Mouse (Mus musculus) urinary bladder, postnatal 36 days (tissue): ENCODE results near the gene Osgin1.

Experiments
- DNase-seq, 2 experiments: peaks; one replicate each; pipeline ENCODE4 v3.0.0; 2022; ENCODE audit warnings: low spot score in 2 of 2, mixed read lengths in 1 of 2

Osgin1 gene

DNA sequence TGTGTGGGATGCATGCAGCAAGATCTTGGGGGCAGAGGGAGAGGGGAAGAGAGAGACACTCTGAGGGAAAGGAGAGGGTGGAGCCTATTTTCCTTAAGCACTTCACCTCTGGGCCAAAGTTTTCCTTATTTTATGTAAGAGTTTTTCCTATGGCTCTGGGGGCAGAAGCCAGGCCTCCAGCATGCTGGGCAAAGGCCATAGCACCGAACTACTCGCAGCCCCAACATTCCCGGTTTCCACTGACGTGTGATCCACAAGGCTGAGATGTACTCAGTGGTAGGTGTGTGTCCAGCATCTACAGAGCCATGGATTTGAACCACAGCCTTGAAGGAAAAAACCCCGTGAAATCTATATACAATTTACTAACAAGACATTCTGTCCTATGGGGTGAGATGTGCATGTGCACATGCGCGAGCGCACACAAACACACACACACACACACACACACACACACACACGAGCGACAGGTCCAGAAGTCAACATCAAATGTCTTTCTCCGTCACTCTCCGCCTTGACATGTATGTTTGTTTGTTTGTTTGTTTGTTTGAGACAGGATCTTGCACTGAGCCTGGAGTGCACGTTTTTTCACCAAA is at the start of gene Osgin1:
Gene Osgin1, plus strand, starts transcription at position 543 of the 593 bp plus-strand sequence.
- DNase-seq = no peak

DNA sequence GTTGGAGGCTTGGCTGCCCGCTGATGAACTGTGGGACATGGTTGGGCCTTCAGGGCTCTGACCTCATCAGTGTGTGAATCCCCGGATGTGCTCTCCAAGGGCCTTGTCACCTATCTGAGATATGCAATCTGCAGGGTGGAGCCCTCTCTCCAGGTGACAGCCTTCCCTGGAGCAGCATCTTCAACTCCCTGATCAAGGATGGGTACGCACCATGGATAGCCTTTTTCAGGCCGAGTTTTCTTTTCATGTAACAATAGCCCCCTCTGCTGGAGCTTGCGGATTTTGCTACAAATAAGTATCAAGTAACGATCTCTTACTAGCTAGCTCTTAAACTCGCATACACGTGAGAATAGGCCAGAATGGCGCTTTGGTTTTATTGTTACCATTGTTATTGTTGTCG is 49.4 kb upstream of the Osgin1 start:
- DNase-seq = peak; percentile 37 to 40

DNA sequence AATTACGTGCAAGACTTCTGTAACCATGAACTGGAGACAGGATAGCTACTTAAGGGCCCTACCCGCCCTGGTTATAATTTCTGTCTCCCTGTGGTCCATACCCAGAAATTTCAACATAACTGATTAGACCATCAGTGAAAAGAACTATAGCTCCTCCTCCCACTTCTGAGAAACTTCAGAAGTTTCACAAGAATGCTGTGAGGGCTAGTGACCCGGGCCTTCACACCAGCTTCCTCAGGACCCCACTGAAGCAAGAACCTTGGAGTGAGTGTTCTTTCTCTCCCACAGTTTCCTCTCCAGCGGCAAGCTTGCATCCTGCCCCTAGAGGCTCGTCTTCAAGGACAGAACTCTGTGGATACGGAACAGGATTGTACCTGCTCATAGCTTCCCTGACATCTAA is 48.1 kb upstream of the Osgin1 start:
- DNase-seq = no peak

DNA sequence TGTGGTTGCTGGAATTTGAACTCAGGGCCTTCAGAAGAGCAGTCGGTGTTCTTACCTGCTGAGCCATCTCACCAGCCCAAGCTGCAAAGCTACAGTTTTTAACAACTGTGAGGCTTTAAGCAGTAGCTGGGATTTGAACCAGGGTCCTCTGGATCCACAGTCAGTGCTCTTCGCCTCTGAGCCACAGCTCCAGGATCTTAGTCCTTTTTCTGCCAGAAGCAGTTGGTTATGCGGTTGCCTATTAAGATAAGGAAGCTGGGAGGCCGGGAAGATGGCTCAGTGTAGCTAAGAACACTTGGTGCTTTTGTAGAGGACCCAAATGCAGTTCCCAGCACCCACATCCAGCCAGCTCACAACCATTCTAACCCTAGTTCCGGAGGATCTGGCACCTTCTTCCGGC is 46.9 kb upstream of the Osgin1 start:
- DNase-seq = no peak

DNA sequence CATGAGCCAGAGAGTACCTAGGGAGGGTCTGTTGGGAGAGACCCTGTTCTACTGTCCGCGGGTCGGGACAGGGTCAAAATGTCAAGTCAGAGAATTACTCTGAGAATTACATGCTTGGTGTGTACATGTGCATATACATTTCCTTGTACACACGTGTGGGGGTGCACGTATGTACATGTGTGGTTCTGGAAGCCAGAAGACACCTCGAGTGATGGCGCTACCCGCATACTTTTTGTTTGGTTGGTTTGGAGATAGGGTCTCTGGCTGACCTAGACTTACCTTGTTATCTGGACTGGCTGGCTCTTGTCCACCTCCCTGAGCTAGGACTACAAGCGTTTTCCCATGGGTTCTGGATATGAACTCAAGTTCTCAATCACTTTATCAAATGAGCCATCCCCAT is 39.8 kb upstream of the Osgin1 start:
- no peak for DNase-seq

DNA sequence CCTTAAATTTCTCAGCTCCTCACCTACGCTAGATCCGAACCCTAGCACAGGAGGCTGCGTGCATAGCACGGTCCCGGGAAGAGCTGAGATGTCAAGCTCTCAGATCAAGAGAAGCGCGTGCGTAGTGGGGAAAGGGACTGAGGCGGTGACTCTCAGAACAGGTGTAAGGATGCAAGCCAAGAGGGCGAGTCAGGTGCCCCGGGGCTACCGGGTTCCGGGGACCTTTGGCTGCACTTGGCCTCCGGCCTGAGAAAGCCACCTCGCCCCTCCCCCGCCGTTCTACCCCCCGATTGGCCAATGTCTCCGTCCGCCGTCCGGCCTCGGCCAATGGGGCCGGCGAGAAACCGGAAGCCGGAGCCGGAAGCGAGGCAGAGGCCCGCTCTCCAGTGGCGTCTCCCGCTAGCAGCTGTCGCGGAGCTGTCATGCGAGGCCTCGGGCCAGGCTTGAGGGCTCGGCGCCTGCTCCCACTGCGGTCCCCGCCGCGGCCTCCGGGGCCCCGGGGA is 39.3 kb upstream of the Osgin1 start, which contains the start of gene Mlycd:
Gene Mlycd, plus strand, starts transcription at position 355 of the 503 bp plus-strand sequence.
- peak; percentile 87 to 94 for DNase-seq

DNA sequence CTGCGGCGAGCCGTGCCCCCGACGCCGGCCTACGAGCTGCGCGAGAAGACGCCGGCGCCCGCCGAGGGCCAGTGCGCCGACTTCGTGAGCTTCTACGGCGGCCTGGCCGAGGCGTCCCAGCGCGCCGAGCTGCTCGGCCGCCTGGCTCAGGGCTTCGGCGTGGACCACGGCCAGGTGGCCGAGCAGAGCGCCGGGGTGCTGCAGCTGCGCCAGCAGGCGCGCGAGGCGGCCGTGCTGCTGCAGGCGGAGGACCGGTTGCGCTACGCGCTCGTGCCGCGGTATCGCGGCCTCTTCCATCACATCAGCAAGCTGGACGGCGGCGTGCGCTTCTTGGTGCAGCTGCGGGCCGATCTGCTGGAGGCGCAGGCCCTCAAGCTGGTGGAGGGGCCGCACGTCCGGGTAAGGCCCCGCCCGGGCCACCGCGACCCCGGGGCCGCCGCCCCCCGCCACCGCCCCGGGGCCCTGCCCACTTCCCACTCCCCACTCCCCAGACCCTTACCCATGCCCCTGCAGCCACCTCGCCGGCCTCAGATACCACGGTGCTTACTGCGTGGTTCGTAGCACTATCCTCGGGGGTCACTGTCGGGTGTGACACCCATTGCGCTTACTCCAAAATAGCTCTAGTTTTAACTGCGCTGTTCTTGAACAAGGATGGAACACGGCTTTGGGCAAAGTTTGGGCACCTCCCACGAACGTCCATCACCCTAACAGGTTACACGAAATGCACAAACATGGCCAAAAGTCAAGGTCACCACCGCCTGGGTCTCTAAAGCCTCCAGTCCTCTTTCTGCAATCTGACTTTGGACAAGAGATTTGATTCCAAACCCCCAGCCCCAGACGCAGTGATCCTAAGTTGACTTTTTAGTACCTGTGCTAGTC is 38.6 kb upstream of the Osgin1 start:
- DNase-seq = no peak

DNA sequence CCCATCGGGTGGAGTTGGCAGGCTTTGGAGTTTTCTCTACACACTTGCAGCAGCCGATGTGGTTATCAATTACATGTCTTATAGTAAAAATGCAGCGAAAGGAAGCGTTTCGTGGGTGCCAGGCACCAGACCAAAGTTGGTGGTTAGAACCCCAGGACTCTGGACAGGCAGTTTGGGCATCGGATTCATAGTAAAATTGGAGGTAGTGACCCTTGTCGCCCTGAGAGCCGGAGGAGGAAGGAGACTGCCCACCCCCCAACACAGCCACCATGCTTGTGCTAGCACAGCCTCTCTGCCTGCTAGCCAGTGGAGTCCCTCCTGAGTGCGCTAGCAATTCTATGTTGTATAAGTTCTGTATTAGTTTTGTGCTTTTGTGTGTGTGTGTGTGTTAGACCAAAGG is 35.4 kb upstream of the Osgin1 start:
- no peak for DNase-seq

DNA sequence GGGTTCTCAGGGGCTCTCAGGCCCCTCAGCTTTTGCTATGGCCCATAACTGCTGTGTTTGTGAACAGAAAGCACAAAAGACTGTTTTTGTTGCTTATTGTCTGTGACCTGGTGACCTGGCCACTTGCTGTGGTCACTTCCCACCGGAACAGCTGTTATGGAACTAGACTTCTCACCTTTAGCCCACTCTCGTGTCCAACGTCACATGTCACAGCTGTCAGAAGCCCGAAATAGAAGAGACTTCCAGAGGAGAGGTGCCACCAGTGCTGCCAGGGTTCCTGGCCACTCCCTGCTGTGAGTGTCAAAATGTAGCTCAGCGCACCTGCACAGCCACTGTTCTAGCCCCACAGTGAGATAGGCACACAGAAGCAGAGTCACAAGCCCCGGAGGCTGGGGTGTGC is 34.7 kb upstream of the Osgin1 start:
- no peak for DNase-seq

DNA sequence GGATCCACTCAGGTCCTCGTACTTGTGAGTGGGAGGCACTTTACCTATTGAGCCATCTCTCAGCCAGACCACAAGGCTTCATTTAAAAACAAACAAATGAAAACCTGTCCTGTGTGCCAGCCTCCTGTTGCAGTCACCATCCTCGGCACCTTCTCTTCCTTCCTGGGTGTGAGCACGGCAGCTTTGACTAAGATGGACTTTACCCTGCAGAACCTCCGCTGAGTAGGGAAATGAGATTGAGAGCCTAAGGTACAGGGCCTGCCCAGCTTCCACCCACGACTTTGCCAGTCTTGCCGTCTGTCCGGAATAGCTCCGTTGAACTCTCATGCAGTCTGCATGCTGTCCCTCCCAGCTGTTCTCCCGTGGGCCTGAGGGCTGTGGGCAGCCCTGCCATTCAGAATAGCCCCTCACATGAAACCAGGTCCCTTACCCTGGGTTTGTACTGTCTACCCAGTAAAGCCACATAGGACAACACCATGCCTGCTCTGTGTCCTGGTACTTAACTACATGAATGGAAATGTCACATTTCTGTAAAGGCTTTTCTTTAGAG is 33.7 kb upstream of the Osgin1 start:
- DNase-seq = no peak

DNA sequence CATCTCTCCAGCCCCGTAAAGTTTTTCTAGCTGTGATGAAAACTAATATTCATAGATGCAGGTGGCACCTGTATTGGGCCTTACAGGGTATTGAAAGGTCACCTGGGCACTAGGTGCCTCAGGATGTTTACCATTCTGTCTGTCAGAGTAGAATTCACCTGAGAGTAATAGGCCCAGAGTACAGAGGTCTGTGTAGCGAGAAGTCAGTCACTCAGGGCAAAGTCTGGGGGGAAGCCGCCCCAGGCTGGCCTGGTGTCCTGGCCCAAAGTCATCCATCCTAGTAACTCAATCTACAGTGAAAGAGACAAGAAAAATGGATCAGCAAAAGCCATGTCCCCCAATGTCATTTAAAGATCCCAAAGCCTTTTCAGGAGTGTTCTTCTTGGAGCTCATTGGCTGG is 33.0 kb upstream of the Osgin1 start:
- DNase-seq = no peak

DNA sequence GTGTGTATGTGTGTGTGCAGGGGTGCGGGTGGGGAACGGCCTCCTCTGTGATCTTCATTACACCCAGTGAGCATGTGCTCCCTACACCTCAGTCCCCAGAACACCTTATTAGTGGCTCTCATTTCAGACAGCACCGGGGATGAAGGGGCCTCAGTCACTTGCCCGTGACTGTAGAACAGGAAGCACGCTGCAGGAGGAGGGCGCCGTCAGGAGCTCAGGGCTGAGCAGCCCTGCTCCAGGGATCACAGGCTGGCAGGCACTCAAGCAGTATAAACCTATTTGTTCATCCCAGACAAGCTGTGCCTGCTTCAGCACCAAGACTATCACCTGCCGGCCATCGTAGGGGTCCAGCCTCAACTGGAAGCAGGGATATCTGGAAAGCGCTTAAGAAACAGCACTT is 30.0 kb upstream of the Osgin1 start:
- no peak for DNase-seq

DNA sequence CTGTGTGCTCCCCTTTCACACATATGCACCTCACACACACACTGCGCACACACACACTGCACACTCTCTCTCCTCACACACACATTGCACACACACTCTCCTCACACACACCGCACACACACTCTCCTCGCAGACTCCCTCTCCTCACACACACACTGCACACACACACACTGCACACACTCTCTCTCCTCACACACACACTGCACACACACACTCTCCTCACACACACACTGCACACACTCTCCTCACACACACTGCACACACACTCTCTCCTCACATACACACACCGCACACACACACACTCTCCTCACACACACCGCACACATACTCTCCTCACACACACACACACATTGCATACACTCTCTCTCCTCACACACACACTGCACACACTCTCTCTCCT is 29.3 kb upstream of the Osgin1 start:
- no peak for DNase-seq

DNA sequence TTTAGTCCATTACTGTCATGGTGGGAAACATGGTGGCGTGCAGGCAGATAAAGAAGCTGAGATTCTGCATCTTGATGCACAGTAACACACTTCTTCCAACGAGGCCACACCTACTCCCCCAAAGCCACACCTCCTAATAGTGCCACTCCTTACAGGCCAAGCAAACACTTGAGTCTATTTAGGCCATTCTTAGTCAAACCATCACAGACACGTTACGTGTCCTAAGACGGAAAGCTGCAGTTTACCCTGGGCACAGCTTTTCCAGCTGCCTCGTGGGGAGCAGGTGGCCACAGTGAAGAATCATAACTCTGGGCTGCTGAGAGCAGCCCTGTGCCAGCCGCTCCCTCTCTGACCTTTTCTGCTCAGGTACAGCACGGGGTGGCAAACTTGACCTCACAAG is 25.6 kb upstream of the Osgin1 start:
- DNase-seq = no peak

DNA sequence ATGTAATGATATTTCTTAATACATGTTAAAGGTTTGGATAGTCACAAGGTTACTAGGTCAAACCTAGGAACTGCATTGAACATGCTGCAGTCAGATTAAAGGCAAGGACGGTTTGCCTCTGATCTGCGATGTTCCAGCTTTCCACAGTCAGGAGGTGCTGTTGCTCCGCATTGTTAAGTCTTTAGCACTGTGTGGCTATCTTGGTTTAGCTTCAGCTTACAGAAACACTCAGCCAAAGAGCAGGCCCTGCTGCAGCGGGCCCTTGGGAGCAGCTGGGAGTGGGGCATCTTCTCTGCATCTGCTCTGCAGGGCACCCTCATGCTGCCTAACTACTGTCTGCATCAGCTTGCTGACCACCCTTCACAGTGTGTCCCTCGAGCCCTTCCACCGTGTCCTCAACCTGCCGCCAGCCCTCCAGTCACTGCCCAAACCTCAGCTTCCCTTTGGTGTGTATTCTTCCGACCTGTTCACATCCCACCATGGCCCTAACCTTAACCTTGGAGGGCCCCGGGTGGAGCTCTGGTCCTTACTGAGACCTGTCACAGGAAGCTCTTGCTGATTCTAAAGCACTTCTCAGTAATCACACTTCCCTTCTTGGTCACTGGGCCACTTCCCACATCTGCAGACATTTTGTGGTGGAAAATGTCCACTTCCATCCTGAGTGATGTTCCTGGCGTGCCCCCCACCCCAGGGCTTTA is 21.7 kb upstream of the Osgin1 start:
- DNase-seq = no peak

DNA sequence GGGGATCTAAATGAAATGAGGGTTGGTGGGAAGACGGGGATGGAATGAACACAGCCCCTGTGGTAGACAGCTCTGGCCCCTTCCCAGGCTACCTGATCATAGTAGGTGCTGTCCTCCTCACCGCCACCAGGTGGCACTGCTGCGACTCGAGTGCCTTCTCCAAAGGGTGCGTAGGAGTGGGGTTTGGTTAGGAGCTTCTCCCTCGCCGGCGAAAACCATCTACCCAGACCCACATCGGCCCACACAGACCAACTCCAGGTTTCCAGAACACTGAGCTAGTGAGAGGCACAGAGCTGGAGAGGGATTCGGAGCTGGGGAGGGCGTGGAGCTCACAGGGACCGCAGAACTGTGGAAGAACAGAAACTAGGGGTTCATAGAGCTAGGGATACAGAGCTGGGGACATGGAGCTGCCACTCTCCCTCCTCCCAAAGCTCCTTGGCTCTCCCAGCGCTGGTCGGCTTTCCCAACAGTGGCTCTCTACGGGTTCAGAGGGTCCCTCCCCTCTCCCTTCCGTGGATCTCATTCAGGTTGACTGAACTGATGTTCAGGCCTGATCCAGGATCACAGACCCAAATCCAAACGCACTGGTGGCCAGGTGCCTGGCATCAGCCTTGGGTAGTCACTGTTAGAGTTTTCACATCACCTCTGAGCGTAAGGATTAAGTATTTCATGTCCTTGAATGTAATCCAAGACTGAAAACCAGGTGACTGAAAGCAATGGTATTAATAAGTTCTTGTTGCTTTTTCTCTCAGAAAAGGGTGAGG is 21.0 kb upstream of the Osgin1 start:
- DNase-seq = peak; percentile 68 to 70

DNA sequence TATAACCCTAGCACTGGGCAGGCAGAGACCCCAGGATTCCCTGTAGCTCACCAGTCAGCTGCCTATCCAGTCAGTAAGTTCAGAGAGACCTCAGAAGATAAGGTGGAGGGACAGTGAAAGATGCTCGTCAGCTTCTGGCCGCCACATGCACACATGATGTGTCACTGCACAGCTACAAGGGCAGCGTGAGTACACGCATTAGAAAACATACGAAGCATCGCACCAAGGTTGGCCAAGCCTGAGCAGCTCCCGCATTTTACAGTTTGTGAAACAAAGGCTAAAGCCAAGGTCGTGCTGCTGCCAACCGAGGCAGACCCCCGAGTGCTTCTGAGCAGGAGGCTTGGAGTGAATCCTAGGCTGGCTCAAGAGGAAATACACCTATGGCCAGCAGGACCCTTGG is 20.3 kb upstream of the Osgin1 start:
- no peak for DNase-seq

DNA sequence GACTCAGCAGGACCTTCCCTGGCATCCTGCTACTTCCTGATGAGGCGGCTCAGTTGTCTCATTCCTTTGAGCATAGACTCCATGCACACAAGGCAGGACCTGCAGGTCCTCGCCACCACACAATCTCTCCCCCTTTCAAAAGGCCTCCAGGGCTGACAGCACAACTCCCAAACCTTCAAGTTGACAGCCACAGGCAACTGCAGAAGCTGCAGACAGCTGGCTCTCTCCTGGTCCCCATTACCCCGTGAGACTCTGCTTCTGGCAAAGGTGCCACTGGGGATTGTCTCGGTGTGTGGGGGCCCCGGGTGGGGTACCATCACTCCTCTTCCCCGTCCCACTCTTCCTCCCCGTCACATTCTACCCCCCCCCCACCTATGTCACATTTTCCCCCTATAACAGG is 13.6 kb upstream of the Osgin1 start:
- DNase-seq = no peak

DNA sequence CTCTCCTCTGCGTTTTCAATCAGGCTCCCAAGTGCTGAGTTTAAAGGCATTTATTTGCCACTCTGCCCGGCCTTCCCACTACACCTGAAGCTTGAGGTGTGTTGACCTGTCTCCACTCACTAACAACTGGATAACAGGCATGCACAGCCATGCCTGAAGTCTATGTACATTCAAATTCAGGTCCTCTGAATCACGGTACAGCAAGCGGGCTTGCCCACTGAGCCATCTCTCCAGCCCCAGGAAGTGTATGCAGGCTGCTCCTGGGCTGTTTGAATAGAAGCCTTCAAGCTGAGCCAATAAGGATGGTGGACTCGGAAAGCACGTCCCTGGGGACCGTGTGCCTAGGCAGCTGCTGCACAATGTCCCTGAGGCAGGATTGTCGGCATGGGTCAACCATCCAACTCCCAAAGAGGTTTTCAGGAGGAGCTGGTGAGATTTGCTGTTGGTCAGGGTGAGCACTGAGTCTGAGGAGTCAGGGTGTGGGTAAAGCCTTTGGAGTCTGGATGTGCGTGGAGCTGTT is 12.3 kb upstream of the Osgin1 start:
- DNase-seq = peak in 1 of 2 experiments; percentile 52

DNA sequence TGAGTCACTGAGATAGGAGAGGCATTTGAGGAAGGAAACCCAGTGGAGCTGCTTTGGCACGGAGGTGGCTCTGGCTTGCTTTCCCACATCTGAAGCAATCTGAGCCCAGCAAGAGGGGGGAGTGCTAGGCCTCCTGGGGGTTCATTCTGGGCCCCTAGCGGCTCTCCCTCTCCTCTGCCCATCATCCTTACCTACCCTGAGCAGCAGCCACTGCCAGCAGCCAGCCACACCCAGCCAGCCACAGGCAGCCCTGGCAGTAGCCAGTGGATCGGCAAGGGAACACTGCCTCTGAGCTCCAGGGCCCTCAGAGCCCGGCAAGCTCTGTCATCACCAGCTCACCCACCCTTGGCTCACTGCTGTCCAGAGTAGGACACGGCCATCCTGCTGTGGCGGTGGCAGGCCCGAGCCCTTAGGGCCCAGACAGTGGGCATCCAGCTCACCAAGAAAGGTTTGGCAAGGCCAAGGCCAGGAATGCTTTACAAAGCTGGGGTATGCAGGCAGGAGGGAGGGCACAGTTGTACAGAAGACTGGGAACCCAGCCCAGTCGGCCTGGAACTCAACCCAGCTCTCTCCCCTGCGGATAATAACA is 11.7 kb upstream of the Osgin1 start:
- DNase-seq = peak in 1 of 2 experiments; percentile 66

DNA sequence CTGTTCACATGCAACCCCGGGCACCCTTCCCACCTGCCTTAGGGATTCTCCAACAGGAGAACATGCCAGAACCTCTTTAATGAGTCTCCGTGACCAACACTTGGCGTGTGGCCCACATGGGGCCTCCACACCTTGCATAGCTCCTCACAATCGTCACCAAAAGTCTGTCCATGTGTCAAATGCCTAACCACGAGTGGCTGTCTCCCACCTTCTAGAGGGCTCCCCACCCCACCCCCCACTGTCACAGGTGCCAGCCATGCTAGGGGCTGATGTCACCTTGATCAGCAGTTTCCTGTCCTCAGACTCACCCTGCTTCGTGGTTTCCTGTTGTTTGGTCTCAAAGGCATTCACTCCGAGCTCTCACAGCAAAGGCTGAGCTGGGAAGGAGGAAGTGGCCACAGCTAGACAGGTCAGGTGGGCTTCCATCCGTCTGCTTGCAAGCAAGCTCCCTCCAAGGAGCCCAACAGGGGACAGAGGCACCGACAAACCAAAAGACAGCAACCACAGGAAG is 10.2 kb upstream of the Osgin1 start:
- DNase-seq = no peak
